Mouse (Mus musculus): ENCODE measurements around the gene Frmd5. TPM values are rescaled to one million over a fixed set of nuclear protein-coding genes. Genes with fewer than 3 reads are reported as not detected.

The Frmd5 gene
- polyA plus RNA-seq, 1 experiment from 2014 or later: 4.9 TPM

- H3K4me2 ChIP-seq (ENCODE audit: low read depth, low read length): no peak overlapping the region
- ATAC-seq (replicated peaks; ENCODE audit: insufficient number of reproducible peaks, low FRiP score, low TSS enrichment, low read depth) (no peak), DNase-seq (ENCODE audit: low spot score) (peak; percentile 25)
- no peak overlapping the region for H3K4me3 ChIP-seq (ENCODE audit: low read depth, low read length)
- H3K9ac ChIP-seq (replicated peaks; ENCODE audit: low read length): no peak overlapping the region
- no peaks in the 10 kb centered on the region for H3K36me3 ChIP-seq (replicated peaks; ENCODE audit: control insufficient read depth, insufficient read depth, low read depth, low read length)
- H3K27me3 ChIP-seq (ENCODE audit: control insufficient read depth, insufficient read depth, low read length): no peaks in the 10 kb centered on the region
- WGBS: 34% methylated on average over 6 of the region's 6 CpGs
- H3K27ac ChIP-seq (replicated peaks; ENCODE audit: low read depth, low read length): no peak overlapping the region
- H3K4me1 ChIP-seq (ENCODE audit: control insufficient read depth, insufficient read depth, low read length): no peaks in the 10 kb centered on the region
- H3K9me3 ChIP-seq (replicated peaks; ENCODE audit: control insufficient read depth, low read length): no peaks in the 10 kb centered on the region
Observed at GRCm38 (mm10) chr2:121642934-121643333, 164.0 kb downstream of the Frmd5 start.

GRCm38 (mm10) chr2:121632091-121632490, 174.8 kb downstream of the Frmd5 start:
- no peaks in the 10 kb centered on the region for H3K4me1 ChIP-seq (ENCODE audit: control insufficient read depth, insufficient read depth, low read length)
- 60% methylated on average over 4 of the region's 4 CpGs for WGBS
- H3K9ac ChIP-seq (replicated peaks; ENCODE audit: low read length): no peak overlapping the region
- H3K27me3 ChIP-seq (ENCODE audit: control insufficient read depth, insufficient read depth, low read length): no peaks in the 10 kb centered on the region
- H3K9me3 ChIP-seq (replicated peaks; ENCODE audit: control insufficient read depth, low read length): no peaks in the 10 kb centered on the region
- DNase-seq (ENCODE audit: low spot score): no peak
- H3K27ac ChIP-seq (replicated peaks; ENCODE audit: low read depth, low read length): no peak overlapping the region
- no peak for ATAC-seq (replicated peaks; ENCODE audit: insufficient number of reproducible peaks, low FRiP score, low TSS enrichment, low read depth)
- H3K4me2 ChIP-seq (ENCODE audit: low read depth, low read length): no peak overlapping the region
- H3K36me3 ChIP-seq (replicated peaks; ENCODE audit: control insufficient read depth, insufficient read depth, low read depth, low read length): no peaks in the 10 kb centered on the region
- no peak overlapping the region for H3K4me3 ChIP-seq (ENCODE audit: low read depth, low read length)

- WGBS: 79% methylated on average over 5 of the region's 5 CpGs
- H3K27me3 ChIP-seq (ENCODE audit: control insufficient read depth, insufficient read depth, low read length): no peaks in the 10 kb centered on the region
- no peaks in the 10 kb centered on the region for H3K36me3 ChIP-seq (replicated peaks; ENCODE audit: control insufficient read depth, insufficient read depth, low read depth, low read length)
- H3K4me3 ChIP-seq (ENCODE audit: low read depth, low read length): no peak overlapping the region
- DNase-seq (ENCODE audit: low spot score): no peak
- no peak overlapping the region for H3K9ac ChIP-seq (replicated peaks; ENCODE audit: low read length)
- H3K4me1 ChIP-seq (ENCODE audit: control insufficient read depth, insufficient read depth, low read length): no peaks in the 10 kb centered on the region
- H3K9me3 ChIP-seq (replicated peaks; ENCODE audit: control insufficient read depth, low read length): no peaks in the 10 kb centered on the region
- no peak overlapping the region for H3K4me2 ChIP-seq (ENCODE audit: low read depth, low read length)
- no peak for ATAC-seq (replicated peaks; ENCODE audit: insufficient number of reproducible peaks, low FRiP score, low TSS enrichment, low read depth)
- H3K27ac ChIP-seq (replicated peaks; ENCODE audit: low read depth, low read length): no peak overlapping the region
Observed at GRCm38 (mm10) chr2:121630286-121630685, 176.6 kb downstream of the Frmd5 start.

- ATAC-seq (replicated peaks; ENCODE audit: insufficient number of reproducible peaks, low FRiP score, low TSS enrichment, low read depth) (no peak), DNase-seq (ENCODE audit: low spot score) (no peak)
- no peak overlapping the region for H3K4me2 ChIP-seq (ENCODE audit: low read depth, low read length)
- no peaks in the 10 kb centered on the region for H3K9me3 ChIP-seq (replicated peaks; ENCODE audit: control insufficient read depth, low read length)
- H3K4me3 ChIP-seq (ENCODE audit: low read depth, low read length): no peak overlapping the region
- H3K4me1 ChIP-seq (ENCODE audit: control insufficient read depth, insufficient read depth, low read length): no peaks in the 10 kb centered on the region
- 78% methylated on average over 10 of the region's 10 CpGs for WGBS
- H3K27ac ChIP-seq (replicated peaks; ENCODE audit: low read depth, low read length): no peak overlapping the region
- no peaks in the 10 kb centered on the region for H3K36me3 ChIP-seq (replicated peaks; ENCODE audit: control insufficient read depth, insufficient read depth, low read depth, low read length)
- H3K27me3 ChIP-seq (ENCODE audit: control insufficient read depth, insufficient read depth, low read length): no peaks in the 10 kb centered on the region
- no peak overlapping the region for H3K9ac ChIP-seq (replicated peaks; ENCODE audit: low read length)
Observed at GRCm38 (mm10) chr2:121628290-121628689, 178.6 kb downstream of the Frmd5 start.

- H3K4me1 ChIP-seq (ENCODE audit: control insufficient read depth, insufficient read depth, low read length): no peaks in the 10 kb centered on the region
- H3K4me2 ChIP-seq (ENCODE audit: low read depth, low read length): no peak overlapping the region
- no peaks in the 10 kb centered on the region for H3K36me3 ChIP-seq (replicated peaks; ENCODE audit: control insufficient read depth, insufficient read depth, low read depth, low read length)
- no peak overlapping the region for H3K9ac ChIP-seq (replicated peaks; ENCODE audit: low read length)
- H3K27ac ChIP-seq (replicated peaks; ENCODE audit: low read depth, low read length): no peak overlapping the region
- H3K9me3 ChIP-seq (replicated peaks; ENCODE audit: control insufficient read depth, low read length): no peaks in the 10 kb centered on the region
- no peak overlapping the region for H3K4me3 ChIP-seq (ENCODE audit: low read depth, low read length)
- WGBS: 92% methylated on average over 3 of the region's 3 CpGs
- ATAC-seq (replicated peaks; ENCODE audit: insufficient number of reproducible peaks, low FRiP score, low TSS enrichment, low read depth): no peak
- no peaks in the 10 kb centered on the region for H3K27me3 ChIP-seq (ENCODE audit: control insufficient read depth, insufficient read depth, low read length)
- DNase-seq (ENCODE audit: low spot score): no peak
Observed at GRCm38 (mm10) chr2:121625901-121626300, 181.0 kb downstream of the Frmd5 start.

- DNase-seq (ENCODE audit: low spot score): peak; percentile 49
- Histone ChIP-seq H3K27ac (replicated peaks; ENCODE audit: low read depth, low read length) (no peak overlapping the region), H3K4me1 (ENCODE audit: control insufficient read depth, insufficient read depth, low read length) (no peaks in the 10 kb centered on the region), H3K4me2 (ENCODE audit: low read depth, low read length) (no peak overlapping the region), H3K36me3 (replicated peaks; ENCODE audit: control insufficient read depth, insufficient read depth, low read depth, low read length) (no peaks in the 10 kb centered on the region), H3K9me3 (replicated peaks; ENCODE audit: control insufficient read depth, low read length) (no peaks in the 10 kb centered on the region), H3K9ac (replicated peaks; ENCODE audit: low read length) (no peak overlapping the region), H3K27me3 (ENCODE audit: control insufficient read depth, insufficient read depth, low read length) (no peaks in the 10 kb centered on the region), H3K4me3 (ENCODE audit: low read depth, low read length) (no peak overlapping the region)
- ATAC-seq (replicated peaks; ENCODE audit: insufficient number of reproducible peaks, low FRiP score, low TSS enrichment, low read depth): peak; percentile 72
- WGBS: 62% methylated on average over 13 of the region's 13 CpGs
Observed at GRCm38 (mm10) chr2:121621262-121622163, 185.4 kb downstream of the Frmd5 start.

GRCm38 (mm10) chr2:121620582-121621261, 186.2 kb downstream of the Frmd5 start:
- Histone ChIP-seq H3K4me3 (ENCODE audit: low read depth, low read length) (no peak overlapping the region), H3K9me3 (replicated peaks; ENCODE audit: control insufficient read depth, low read length) (no peaks in the 10 kb centered on the region), H3K9ac (replicated peaks; ENCODE audit: low read length) (no peak overlapping the region), H3K4me2 (ENCODE audit: low read depth, low read length) (no peak overlapping the region), H3K27ac (replicated peaks; ENCODE audit: low read depth, low read length) (no peak overlapping the region), H3K4me1 (ENCODE audit: control insufficient read depth, insufficient read depth, low read length) (no peaks in the 10 kb centered on the region), H3K36me3 (replicated peaks; ENCODE audit: control insufficient read depth, insufficient read depth, low read depth, low read length) (no peaks in the 10 kb centered on the region), H3K27me3 (ENCODE audit: control insufficient read depth, insufficient read depth, low read length) (no peaks in the 10 kb centered on the region)
- ATAC-seq (replicated peaks; ENCODE audit: insufficient number of reproducible peaks, low FRiP score, low TSS enrichment, low read depth) (peak; percentile 31; the same call in 1 of the 2 replicates), DNase-seq (ENCODE audit: low spot score) (no peak)
- WGBS: 77% methylated on average over 7 of the region's 7 CpGs

GRCm38 (mm10) chr2:121615199-121615559, 191.7 kb downstream of the Frmd5 start:
- H3K27me3 ChIP-seq (ENCODE audit: control insufficient read depth, insufficient read depth, low read length): no peaks in the 10 kb centered on the region
- 84% methylated on average over 7 of the region's 7 CpGs for WGBS

More at GRCm38 (mm10) chr2:121615199-121615559, 191.7 kb downstream of the Frmd5 start:
- no peaks in the 10 kb centered on the region for H3K4me1 ChIP-seq (ENCODE audit: control insufficient read depth, insufficient read depth, low read length)
- ATAC-seq (replicated peaks; ENCODE audit: insufficient number of reproducible peaks, low FRiP score, low TSS enrichment, low read depth) (no peak), DNase-seq (ENCODE audit: low spot score) (no peak)
- no peak overlapping the region for H3K4me2 ChIP-seq (ENCODE audit: low read depth, low read length)
- no peaks in the 10 kb centered on the region for H3K9me3 ChIP-seq (replicated peaks; ENCODE audit: control insufficient read depth, low read length)
- no peak overlapping the region for H3K9ac ChIP-seq (replicated peaks; ENCODE audit: low read length)
- H3K36me3 ChIP-seq (replicated peaks; ENCODE audit: control insufficient read depth, insufficient read depth, low read depth, low read length): no peaks in the 10 kb centered on the region
- H3K27ac ChIP-seq (replicated peaks; ENCODE audit: low read depth, low read length): no peak overlapping the region
- H3K4me3 ChIP-seq (ENCODE audit: low read depth, low read length): no peak overlapping the region
